Mouse (Mus musculus) CH12.LX (cell line): ENCODE results near the gene Ptprg. TPM values are rescaled to one million over a fixed set of nuclear protein-coding genes. Genes with fewer than 3 reads are reported as not detected.

ENCODE experiments used
- DNase-seq: peaks from one replicate; pipeline ENCODE4 v3.0.0-alpha.2; 2013; ENCODE audit errors: extremely low read depth
- H3K27ac ChIP-seq: 2 replicates; pipeline ENCODE4 v1.5.1; 2012; ENCODE audit warnings: low read depth, mild to moderate bottlenecking, control low read depth, moderate library complexity; ENCODE audit not compliant: insufficient read depth
- H3K27me3 ChIP-seq: replicated peaks from 2 replicates; pipeline ENCODE3; 2012; ENCODE audit warnings: inconsistent platforms
- H3K36me3 ChIP-seq, 2 experiments: replicated peaks in 1 of 2; 2 replicates each; pipeline versions ENCODE3 to v1.6.1; 2012; ENCODE audit warnings: inconsistent platforms in 1 of 2, low read length in 1 of 2, mild to moderate bottlenecking in 1 of 2, mixed read lengths in 1 of 2, moderate library complexity in 1 of 2; ENCODE audit not compliant: control insufficient read depth in 1 of 2, insufficient read depth in 1 of 2
- H3K4me1 ChIP-seq, 2 experiments: 2 replicates each; pipeline ENCODE4 v1.6.1; 2012; ENCODE audit warnings: inconsistent platforms in 1 of 2, moderate library complexity in 1 of 2; ENCODE audit not compliant: insufficient read depth in 2 of 2, control insufficient read depth in 1 of 2
- H3K4me2 ChIP-seq: 2 replicates; pipeline ENCODE4 v1.6.1; 2012; ENCODE audit warnings: low read depth, mild to moderate bottlenecking, control low read depth; ENCODE audit not compliant: poor library complexity, insufficient read depth, severe bottlenecking
- H3K4me3 ChIP-seq, 3 experiments: fragments of 150-350 bp in 1 of 3; sonication (generic) in 1 of 3; replicated peaks in 1 of 3; 2 replicates each; pipeline versions ENCODE3 to v1.5.1; 2011 to 2012; ENCODE audit warnings: low read depth in 2 of 3, low read length in 2 of 3, mild to moderate bottlenecking in 2 of 3, moderate library complexity in 2 of 3, control low read depth in 1 of 3, improper control_type of control experiment in 1 of 3, inconsistent platforms in 1 of 3, mixed read lengths in 1 of 3; ENCODE audit not compliant: poor library complexity in 1 of 3
- H3K79me2 ChIP-seq: replicated peaks from 2 replicates; pipeline ENCODE4 v1.6.1; 2012; ENCODE audit warnings: mild to moderate bottlenecking, moderate library complexity; ENCODE audit not compliant: control insufficient read depth, poor library complexity, insufficient read depth, severe bottlenecking; ENCODE audit errors: extremely low read depth
- H3K9ac ChIP-seq: 2 replicates; pipeline ENCODE4 v1.6.1; 2012; ENCODE audit warnings: low read depth, mild to moderate bottlenecking, control low read depth, moderate library complexity; ENCODE audit not compliant: insufficient read depth
- H3K9me3 ChIP-seq: replicated peaks from 2 replicates; pipeline ENCODE3; 2012; ENCODE audit warnings: low read length, inconsistent platforms, mixed read lengths
- BHLHE40 ChIP-seq: IDR thresholded peaks from 2 replicates; pipeline ENCODE4 v1.6.1; 2011; ENCODE audit warnings: mild to moderate bottlenecking, low read depth, low read length, improper control_type of control experiment
- CHD1 ChIP-seq: IDR thresholded peaks from 2 replicates; pipeline ENCODE4 v1.6.1; 2012; ENCODE audit warnings: low read depth, low read length, improper control_type of control experiment, inconsistent platforms
- CHD2 ChIP-seq: IDR thresholded peaks from 2 replicates; pipeline ENCODE4 v1.6.1; 2011; ENCODE audit warnings: low read length, improper control_type of control experiment
- E2F4 ChIP-seq: IDR thresholded peaks from 2 replicates; pipeline ENCODE4 v1.6.1; 2011; ENCODE audit warnings: low read depth, low read length, improper control_type of control experiment; ENCODE audit not compliant: insufficient replicate concordance
- ELF1 ChIP-seq: IDR thresholded peaks from 2 replicates; pipeline ENCODE4 v1.6.1; 2014; ENCODE audit warnings: low read depth, mild to moderate bottlenecking, inconsistent platforms, low read length, improper control_type of control experiment
- EP300 ChIP-seq: IDR thresholded peaks from 2 replicates; pipeline ENCODE4 v1.6.1; 2011; ENCODE audit warnings: low read length, improper control_type of control experiment
- ETS1 ChIP-seq: conservative IDR thresholded peaks from 2 replicates; pipeline ENCODE4 v1.6.1; 2012; ENCODE audit warnings: low read depth, mild to moderate bottlenecking, inconsistent platforms, low read length, improper control_type of control experiment, moderate library complexity
- GABPA ChIP-seq: IDR thresholded peaks from 2 replicates; pipeline ENCODE4 v1.6.1; 2012; ENCODE audit warnings: low read depth, low read length, improper control_type of control experiment, inconsistent platforms; ENCODE audit not compliant: insufficient replicate concordance
- IRF4 ChIP-seq: IDR thresholded peaks from 2 replicates; pipeline ENCODE4 v1.6.1; 2014; ENCODE audit warnings: low read depth, mild to moderate bottlenecking, inconsistent platforms, low read length, improper control_type of control experiment
- JUN ChIP-seq: IDR thresholded peaks from 2 replicates; pipeline ENCODE4 v1.6.1; 2011; ENCODE audit warnings: low read depth, mild to moderate bottlenecking, low read length, improper control_type of control experiment, moderate library complexity; ENCODE audit not compliant: insufficient read depth
- KAT2A ChIP-seq: IDR thresholded peaks from 2 replicates; pipeline ENCODE4 v1.6.1; 2012; ENCODE audit warnings: low read length, improper control_type of control experiment, inconsistent platforms; ENCODE audit not compliant: insufficient replicate concordance
- MAFK ChIP-seq: IDR thresholded peaks from 2 replicates; pipeline ENCODE4 v1.6.1; 2011; ENCODE audit warnings: low read length, improper control_type of control experiment; ENCODE audit not compliant: insufficient replicate concordance
- MAX ChIP-seq: IDR thresholded peaks from 2 replicates; pipeline ENCODE4 v1.6.1; 2011; ENCODE audit warnings: low read length, improper control_type of control experiment
- MAZ ChIP-seq: IDR thresholded peaks from 2 replicates; pipeline ENCODE4 v1.6.1; 2012; ENCODE audit warnings: low read depth, mild to moderate bottlenecking, inconsistent platforms, low read length, improper control_type of control experiment, moderate library complexity
- MEF2A ChIP-seq: IDR thresholded peaks from 2 replicates; pipeline ENCODE4 v1.6.1; 2014; ENCODE audit warnings: low read depth, mild to moderate bottlenecking, inconsistent platforms, low read length, improper control_type of control experiment, borderline replicate concordance
- MXI1 ChIP-seq: IDR thresholded peaks from 2 replicates; pipeline ENCODE4 v1.6.1; 2011; ENCODE audit warnings: mild to moderate bottlenecking, low read depth, low read length, improper control_type of control experiment
- NELFE ChIP-seq: IDR thresholded peaks from 2 replicates; pipeline ENCODE4 v1.6.1; 2011; ENCODE audit warnings: low read depth, low read length, improper control_type of control experiment
- NRF1 ChIP-seq: IDR thresholded peaks from 2 replicates; pipeline ENCODE4 v1.6.1; 2014; ENCODE audit warnings: low read depth, mild to moderate bottlenecking, inconsistent platforms, low read length, improper control_type of control experiment, moderate library complexity
- PAX5 ChIP-seq: IDR thresholded peaks from 2 replicates; pipeline ENCODE4 v1.6.1; 2012; ENCODE audit warnings: low read length, inconsistent platforms, mixed read lengths
- POLR2AphosphoS2 ChIP-seq: IDR thresholded peaks from 2 replicates; pipeline ENCODE4 v1.6.1; 2011; ENCODE audit warnings: low read depth, low read length, improper control_type of control experiment
- RAD21 ChIP-seq: IDR thresholded peaks from 2 replicates; pipeline ENCODE4 v1.6.1; 2011; ENCODE audit warnings: low read depth, mild to moderate bottlenecking, low read length, improper control_type of control experiment, moderate library complexity
- SIN3A ChIP-seq: IDR thresholded peaks from 2 replicates; pipeline ENCODE4 v1.6.1; 2012; ENCODE audit warnings: low read length, improper control_type of control experiment, inconsistent platforms
- TBP ChIP-seq: conservative IDR thresholded peaks from 2 replicates; pipeline ENCODE4 v1.6.1; 2011; ENCODE audit warnings: low read depth, low read length, improper control_type of control experiment
- UBTF ChIP-seq: IDR thresholded peaks from 2 replicates; pipeline ENCODE4 v1.6.1; 2012; ENCODE audit warnings: low read depth, mild to moderate bottlenecking, inconsistent platforms, low read length, improper control_type of control experiment, moderate library complexity
- USF2 ChIP-seq: conservative IDR thresholded peaks from 2 replicates; pipeline ENCODE4 v1.6.1; 2011; ENCODE audit warnings: low read depth, low read length, improper control_type of control experiment
- ZC3H11A ChIP-seq: IDR thresholded peaks from 2 replicates; pipeline ENCODE4 v1.6.1; 2012; ENCODE audit warnings: low read depth, mild to moderate bottlenecking, inconsistent platforms, low read length, improper control_type of control experiment
- ZKSCAN1 ChIP-seq: IDR thresholded peaks from 2 replicates; pipeline ENCODE4 v1.6.1; 2012; ENCODE audit warnings: low read depth, inconsistent platforms, low read length, improper control_type of control experiment, borderline replicate concordance
- ZMIZ1 ChIP-seq: IDR thresholded peaks from 2 replicates; pipeline ENCODE4 v1.6.1; 2012; ENCODE audit warnings: low read depth, mild to moderate bottlenecking, inconsistent platforms, low read length, improper control_type of control experiment
- ZNF384 ChIP-seq: IDR thresholded peaks from 2 replicates; pipeline ENCODE4 v1.6.1; 2012; ENCODE audit warnings: low read depth, low read length, improper control_type of control experiment, inconsistent platforms
- dilution Hi-C: fragments of 300-500 bp; cut with MboI; formaldehyde crosslinking; loops from 2 replicates; pipeline ENCODE4 v1.14.3; 2020; ENCODE audit warnings: low sequenced_read_pairs; ENCODE audit not compliant: extremely low pct_unique_long_range_greater_than_20kb, extremely low pct_ligation_motif_present
- in situ Hi-C: fragments of 300-500 bp; cut with MboI; formaldehyde crosslinking; loops from 3 replicates; pipeline ENCODE4 v1.14.3; 2019; ENCODE audit warnings: low sequenced_read_pairs, low pct_ligation_motif_present, low pct_unique_long_range_greater_than_20kb, mixed read lengths
- polyA plus RNA-seq: library from polyadenylated mRNA; unstranded; fragments of >175 nt; gene quantifications from 2 replicates; pipeline ENCODE4 v1.2.1, GENCODE M21; 2012; ENCODE audit warnings: low read depth; ENCODE audit not compliant: insufficient read length
- total RNA-seq, 2 experiments: library from RNA; depleted of rRNA; stranded (reverse); fragments of 300-350 nt in 1 of 2; fragments of >200 nt in 1 of 2; gene quantifications; 2 replicates each; pipeline ENCODE4 v1.2.3; 2012 to 2014

Ptprg gene
- total and polyA plus RNA-seq, 3 experiments: 0.08 TPM; not detected in 2

GRCm38 (mm10) chr14:11523052-11523451 is 30.3 kb upstream of the Ptprg start:
- DNase-seq: no peak
- in situ Hi-C loops (no loop called here), dilution Hi-C loops (no loop called here)

GRCm38 (mm10) chr14:11529591-11529990 is 23.7 kb upstream of the Ptprg start:
- no peak overlapping the region for H3K4me3 ChIP-seq
- H3K36me3 ChIP-seq: no peaks in the 10 kb centered on the region
- in situ Hi-C loops: no loop called here
- TF ChIP-seq MEF2A (no peak), GABPA (no peak), NRF1 (no peak), MAZ (no peak), SIN3A (no peak), POLR2AphosphoS2 (no peak), KAT2A (no peak), ELF1 (no peak), UBTF (no peak), PAX5 (no peak), EP300 (no peak), ZKSCAN1 (no peak), BHLHE40 (no peak), TBP (no peak), ETS1 (no peak), JUN (no peak)
- no peak overlapping the region for H3K4me2 ChIP-seq
- DNase-seq: no peak
- dilution Hi-C loops: no loop called here
- H3K9ac ChIP-seq: no peak overlapping the region
- H3K27ac ChIP-seq: no peak overlapping the region
- H3K9me3 ChIP-seq: peaks cover 66% of the 10 kb centered on the region
- no peaks in the 10 kb centered on the region for H3K79me2 ChIP-seq
- H3K4me1 ChIP-seq: no peaks in the 10 kb centered on the region
- no peaks in the 10 kb centered on the region for H3K27me3 ChIP-seq

More at GRCm38 (mm10) chr14:11523052-11523451, 30.3 kb upstream of the Ptprg start:
- peaks cover 68% of the 10 kb centered on the region for H3K9me3 ChIP-seq
- no peak overlapping the region for H3K4me2 ChIP-seq
- no peaks in the 10 kb centered on the region for H3K79me2 ChIP-seq
- H3K4me1 ChIP-seq: no peaks in the 10 kb centered on the region
- no peak overlapping the region for H3K9ac ChIP-seq
- TF ChIP-seq MAX (no peak), ZNF384 (no peak), USF2 (no peak), ZKSCAN1 (no peak), RAD21 (no peak), TBP (no peak), ETS1 (no peak), MXI1 (no peak), E2F4 (no peak), MAZ (no peak), POLR2AphosphoS2 (no peak), CHD2 (no peak), ZC3H11A (no peak), IRF4 (no peak), CHD1 (no peak), MAFK (no peak), ZMIZ1 (no peak), UBTF (no peak), NRF1 (no peak), NELFE (no peak)
- no peaks in the 10 kb centered on the region for H3K36me3 ChIP-seq
- H3K27me3 ChIP-seq: no peaks in the 10 kb centered on the region
- H3K4me3 ChIP-seq: no peak overlapping the region
- H3K27ac ChIP-seq: no peak overlapping the region
